Mouse (Mus musculus): ENCODE results near the gene Smarcc1. TPM values are rescaled to one million over a fixed set of nuclear protein-coding genes. Genes with fewer than 3 reads are reported as not detected.

The Smarcc1 gene
- polyA plus RNA-seq, 1 experiment: 41.4 TPM

- H3K4me1 ChIP-seq (ENCODE audit: control insufficient read depth, insufficient read depth, low read length): no peaks in the 10 kb centered on the region
- no peak overlapping the region for H3K27ac ChIP-seq (ENCODE audit: control insufficient read depth, insufficient read depth, low read depth, low read length, poor library complexity)
- TF ChIP-seq CTCF (IDR thresholded peaks at IDR 0.05; ENCODE audit: control insufficient read depth, insufficient read depth, low read length): no peak
- TF ChIP-seq POLR2A (IDR thresholded peaks at IDR 0.05; ENCODE audit: borderline replicate concordance, control insufficient read depth, low read depth, low read length): no peak
- H3K4me3 ChIP-seq (replicated peaks; ENCODE audit: control insufficient read depth, low read depth, low read length): no peak overlapping the region
- WGBS: 89% methylated on average over 15 of the region's 15 CpGs
Measured at GRCm38 (mm10) chr9:110205526-110206404, 88.3 kb downstream of the Smarcc1 start.

- WGBS: 83% methylated on average over 2 of the region's 2 CpGs
- Histone ChIP-seq H3K4me3 (replicated peaks; ENCODE audit: control insufficient read depth, low read depth, low read length) (no peak overlapping the region), H3K27ac (ENCODE audit: control insufficient read depth, insufficient read depth, low read depth, low read length, poor library complexity) (no peak overlapping the region), H3K4me1 (ENCODE audit: control insufficient read depth, insufficient read depth, low read length) (no peaks in the 10 kb centered on the region)
- TF ChIP-seq POLR2A (IDR thresholded peaks at IDR 0.05; ENCODE audit: borderline replicate concordance, control insufficient read depth, low read depth, low read length) (no peak), CTCF (IDR thresholded peaks at IDR 0.05; ENCODE audit: control insufficient read depth, insufficient read depth, low read length) (no peak)
Measured at GRCm38 (mm10) chr9:110206437-110206836, 88.9 kb downstream of the Smarcc1 start.

GRCm38 (mm10) chr9:110208265-110208664 is 90.8 kb downstream of the Smarcc1 start:
- 74% methylated on average over 7 of the region's 7 CpGs for WGBS
- no peak for TF ChIP-seq POLR2A (IDR thresholded peaks at IDR 0.05; ENCODE audit: borderline replicate concordance, control insufficient read depth, low read depth, low read length)
- no peak for TF ChIP-seq CTCF (IDR thresholded peaks at IDR 0.05; ENCODE audit: control insufficient read depth, insufficient read depth, low read length)

GRCm38 (mm10) chr9:110208967-110209366 is 91.5 kb downstream of the Smarcc1 start:
- 88% methylated on average over 3 of the region's 3 CpGs for WGBS
- H3K27ac ChIP-seq (ENCODE audit: control insufficient read depth, insufficient read depth, low read depth, low read length, poor library complexity): no peak overlapping the region
- H3K4me3 ChIP-seq (replicated peaks; ENCODE audit: control insufficient read depth, low read depth, low read length): no peak overlapping the region
- H3K4me1 ChIP-seq (ENCODE audit: control insufficient read depth, insufficient read depth, low read length): no peaks in the 10 kb centered on the region
- TF ChIP-seq POLR2A (IDR thresholded peaks at IDR 0.05; ENCODE audit: borderline replicate concordance, control insufficient read depth, low read depth, low read length): no peak
- no peak for TF ChIP-seq CTCF (IDR thresholded peaks at IDR 0.05; ENCODE audit: control insufficient read depth, insufficient read depth, low read length)

More at GRCm38 (mm10) chr9:110208265-110208664, 90.8 kb downstream of the Smarcc1 start:
- Histone ChIP-seq H3K27ac (ENCODE audit: control insufficient read depth, insufficient read depth, low read depth, low read length, poor library complexity) (no peak overlapping the region), H3K4me1 (ENCODE audit: control insufficient read depth, insufficient read depth, low read length) (no peaks in the 10 kb centered on the region), H3K4me3 (replicated peaks; ENCODE audit: control insufficient read depth, low read depth, low read length) (no peak overlapping the region)

DNA sequence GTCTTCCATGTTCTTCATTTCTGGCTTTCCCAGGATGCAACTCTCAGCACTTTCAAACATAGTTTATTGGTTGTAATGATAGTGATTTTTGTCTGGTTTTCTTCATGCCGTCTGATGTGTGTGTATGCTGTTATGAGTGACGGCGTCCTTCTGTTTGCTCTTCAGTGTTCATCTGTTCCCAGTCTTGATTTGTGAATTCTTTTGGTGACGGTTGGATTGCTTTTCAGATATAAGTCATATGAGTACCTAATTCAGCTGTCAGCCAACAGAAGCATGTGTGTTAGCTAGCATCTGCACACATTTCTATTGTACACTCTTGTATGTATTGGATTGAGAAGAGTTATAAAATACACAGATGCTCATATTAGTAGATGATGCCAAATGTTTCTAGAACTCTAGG is 106.8 kb downstream of the Smarcc1 start:
- H3K4me1 ChIP-seq (ENCODE audit: control insufficient read depth, insufficient read depth, low read length): no peaks in the 10 kb centered on the region
- 92% methylated on average over 4 of the region's 4 CpGs for WGBS
- no peak overlapping the region for H3K4me3 ChIP-seq (replicated peaks; ENCODE audit: control insufficient read depth, low read depth, low read length)
- TF ChIP-seq CTCF (IDR thresholded peaks at IDR 0.05; ENCODE audit: control insufficient read depth, insufficient read depth, low read length) (no peak), POLR2A (IDR thresholded peaks at IDR 0.05; ENCODE audit: borderline replicate concordance, control insufficient read depth, low read depth, low read length) (no peak)
- no peak overlapping the region for H3K27ac ChIP-seq (ENCODE audit: control insufficient read depth, insufficient read depth, low read depth, low read length, poor library complexity)

DNA sequence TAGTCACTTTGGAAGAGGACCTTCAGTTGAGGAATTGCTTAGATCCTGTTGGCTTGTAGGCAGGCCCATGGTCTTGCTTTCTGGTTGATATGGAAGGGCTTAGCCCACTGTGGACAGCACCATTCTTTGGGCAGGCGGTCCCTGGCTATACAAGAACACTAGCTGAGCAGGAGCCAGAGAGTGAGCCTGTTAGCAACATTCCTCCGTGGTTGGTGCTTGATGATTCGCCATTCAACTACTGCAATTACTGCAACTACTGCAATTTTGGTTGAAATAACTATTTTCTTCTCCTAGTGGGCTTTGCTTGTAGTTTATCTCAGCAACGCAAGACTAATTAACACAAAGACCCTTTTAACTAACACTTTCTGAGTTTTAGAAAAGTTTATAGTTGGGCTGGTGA is 108.7 kb downstream of the Smarcc1 start:
- WGBS: 87% methylated on average over 4 of the region's 4 CpGs
- no peak for TF ChIP-seq POLR2A (IDR thresholded peaks at IDR 0.05; ENCODE audit: borderline replicate concordance, control insufficient read depth, low read depth, low read length)
- no peak for TF ChIP-seq CTCF (IDR thresholded peaks at IDR 0.05; ENCODE audit: control insufficient read depth, insufficient read depth, low read length)
- H3K4me3 ChIP-seq (replicated peaks; ENCODE audit: control insufficient read depth, low read depth, low read length): no peak overlapping the region
- H3K27ac ChIP-seq (ENCODE audit: control insufficient read depth, insufficient read depth, low read depth, low read length, poor library complexity): no peak overlapping the region
- no peaks in the 10 kb centered on the region for H3K4me1 ChIP-seq (ENCODE audit: control insufficient read depth, insufficient read depth, low read length)

DNA sequence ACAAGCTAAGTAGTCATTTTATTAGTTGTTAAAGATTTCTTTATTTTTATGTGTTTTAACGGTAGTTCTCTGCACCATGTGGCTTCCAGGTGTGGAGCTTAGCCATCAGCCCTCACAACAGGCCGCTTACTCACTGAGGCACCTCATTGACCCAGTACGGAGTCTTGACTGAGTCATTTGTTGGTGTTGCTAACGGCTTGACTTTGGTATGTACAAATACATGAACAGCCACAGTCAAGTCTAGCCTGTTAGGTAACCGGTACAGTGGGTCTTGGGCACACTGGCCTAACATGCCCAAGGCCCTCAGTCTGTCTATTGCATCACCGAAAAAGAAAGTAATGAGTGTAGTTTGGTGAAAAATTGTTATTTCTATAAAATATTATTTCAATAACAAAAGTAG is 111.2 kb downstream of the Smarcc1 start:
- TF ChIP-seq POLR2A (IDR thresholded peaks at IDR 0.05; ENCODE audit: borderline replicate concordance, control insufficient read depth, low read depth, low read length) (no peak), CTCF (IDR thresholded peaks at IDR 0.05; ENCODE audit: control insufficient read depth, insufficient read depth, low read length) (no peak)
- 67% methylated on average over 6 of the region's 6 CpGs for WGBS

DNA sequence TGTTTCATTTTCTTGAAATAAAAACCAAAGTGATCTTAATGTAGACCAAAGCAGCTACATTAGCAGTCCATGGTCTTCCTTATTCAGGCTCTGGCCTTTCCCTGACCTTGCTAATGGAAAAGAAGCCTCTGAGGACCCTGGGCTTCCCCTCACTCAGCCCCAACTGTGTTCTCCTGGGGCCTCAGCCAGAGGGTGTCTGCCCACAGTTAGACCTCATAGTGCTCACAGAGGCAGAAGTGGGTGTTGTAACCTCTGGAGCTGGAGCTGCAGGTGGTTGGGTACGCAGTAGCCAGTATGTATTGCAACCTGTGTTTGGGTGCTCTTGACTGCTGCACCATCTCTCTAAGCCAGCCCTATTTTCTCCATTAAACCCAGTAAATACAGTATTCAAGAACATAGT is 111.6 kb downstream of the Smarcc1 start:
- Histone ChIP-seq H3K27ac (ENCODE audit: control insufficient read depth, insufficient read depth, low read depth, low read length, poor library complexity) (no peak overlapping the region), H3K4me1 (ENCODE audit: control insufficient read depth, insufficient read depth, low read length) (no peaks in the 10 kb centered on the region), H3K4me3 (replicated peaks; ENCODE audit: control insufficient read depth, low read depth, low read length) (no peak overlapping the region)
- WGBS: 60% methylated on average over 1 of the region's 1 CpGs
- TF ChIP-seq POLR2A (IDR thresholded peaks at IDR 0.05; ENCODE audit: borderline replicate concordance, control insufficient read depth, low read depth, low read length) (no peak), CTCF (IDR thresholded peaks at IDR 0.05; ENCODE audit: control insufficient read depth, insufficient read depth, low read length) (no peak)

More for the DNA sequence above, 111.2 kb downstream of the Smarcc1 start:
- H3K4me1 ChIP-seq (ENCODE audit: control insufficient read depth, insufficient read depth, low read length): no peaks in the 10 kb centered on the region
- H3K4me3 ChIP-seq (replicated peaks; ENCODE audit: control insufficient read depth, low read depth, low read length): no peak overlapping the region
- H3K27ac ChIP-seq (ENCODE audit: control insufficient read depth, insufficient read depth, low read depth, low read length, poor library complexity): no peak overlapping the region

All from bone marrow, adult 2 months (tissue).